Mouse (Mus musculus): ENCODE measurements around the gene Sfn. TPM values are rescaled to one million over a fixed set of nuclear protein-coding genes. Genes with fewer than 3 reads are reported as not detected.

Gene Sfn
- polyA plus RNA-seq, 1 experiment from 2014 or later, result 355 TPM

GRCm38 (mm10) chr4:133574070-133574842 is 27.7 kb downstream of the Sfn start, which contains the start of gene Gpatch3:
Gene Gpatch3 (plus strand): TSS chr4:133574745.
- H3K9me3 ChIP-seq (ENCODE audit: control insufficient read depth, low read length), result no peaks in the 10 kb centered on the region
- WGBS, result 6% methylated on average over 44 of the region's 44 CpGs

GRCm38 (mm10) chr4:133570066-133570466 is 31.9 kb downstream of the Sfn start:
- H3K4me3 ChIP-seq (ENCODE audit: low read depth, low read length), result no peak overlapping the region
- no peaks in the 10 kb centered on the region for H3K36me3 ChIP-seq (ENCODE audit: control insufficient read depth, insufficient read depth, low read length)
- H3K27me3 ChIP-seq (ENCODE audit: control insufficient read depth, insufficient read depth, low read length), result no peaks in the 10 kb centered on the region
- H3K27ac ChIP-seq (replicated peaks), result 0 out of 2 replicates have a peak overlapping the region, but pooled peaks have one; percentile 18
- TF ChIP-seq CTCF (IDR thresholded peaks at IDR 0.05; ENCODE audit: low read depth) (no peak), EP300 (optimal IDR thresholded peaks at IDR 0.05) (no peak)
- ATAC-seq (ENCODE audit: low FRiP score, low TSS enrichment), result peak; percentile 63
- DNase-seq (ENCODE audit: low spot score), result peak; percentile 41
- no peaks in the 10 kb centered on the region for H3K9me3 ChIP-seq (ENCODE audit: control insufficient read depth, low read length)
- 38% methylated on average over 10 of the region's 10 CpGs for WGBS
- H3K9ac ChIP-seq (ENCODE audit: low read length), result no peak overlapping the region
- 0 out of 2 replicates have a peak overlapping the region, but pooled peaks have one; percentile 14 for H3K4me2 ChIP-seq (replicated peaks; ENCODE audit: low read depth)
- no peaks in the 10 kb centered on the region; the same call in 1 of the 2 replicates for H3K4me1 ChIP-seq (replicated peaks; ENCODE audit: control insufficient read depth, insufficient read depth)

More at GRCm38 (mm10) chr4:133574070-133574842, 27.7 kb downstream of the Sfn start, which contains the start of gene Gpatch3:
- peaks cover 4% of the 10 kb centered on the region; the same call in 1 of the 2 replicates for H3K36me3 ChIP-seq (ENCODE audit: control insufficient read depth, insufficient read depth, low read length)
- peak within 1 kb of the TSS; percentile 96 for H3K4me2 ChIP-seq (replicated peaks; ENCODE audit: low read depth)
- H3K27me3 ChIP-seq (ENCODE audit: control insufficient read depth, insufficient read depth, low read length), result no peaks in the 10 kb centered on the region
- H3K9ac ChIP-seq (ENCODE audit: low read length), result peak within 1 kb of the TSS; percentile 92
- H3K4me1 ChIP-seq (replicated peaks; ENCODE audit: control insufficient read depth, insufficient read depth), result no peaks in the 10 kb centered on the region; the same call in 1 of the 2 replicates
- peak within 1 kb of the TSS; percentile 82 for H3K4me3 ChIP-seq (ENCODE audit: low read depth, low read length)
- TF ChIP-seq EP300 (optimal IDR thresholded peaks at IDR 0.05) (peak; percentile 98), CTCF (IDR thresholded peaks at IDR 0.05; ENCODE audit: low read depth) (peak; percentile 56)
- H3K27ac ChIP-seq (replicated peaks), result peak within 1 kb of the TSS; percentile 88
- ATAC-seq (ENCODE audit: low FRiP score, low TSS enrichment), result peak; percentile 92
- DNase-seq (ENCODE audit: low spot score), result peak; percentile 93

GRCm38 (mm10) chr4:133569291-133570065 is 32.5 kb downstream of the Sfn start:
- Histone ChIP-seq H3K4me2 (replicated peaks; ENCODE audit: low read depth) (0 out of 2 replicates have a peak overlapping the region, but pooled peaks have one; percentile 14), H3K27me3 (ENCODE audit: control insufficient read depth, insufficient read depth, low read length) (no peaks in the 10 kb centered on the region), H3K4me3 (ENCODE audit: low read depth, low read length) (no peak overlapping the region), H3K27ac (replicated peaks) (0 out of 2 replicates have a peak overlapping the region, but pooled peaks have one; percentile 18), H3K36me3 (ENCODE audit: control insufficient read depth, insufficient read depth, low read length) (no peaks in the 10 kb centered on the region), H3K9ac (ENCODE audit: low read length) (no peak overlapping the region), H3K9me3 (ENCODE audit: control insufficient read depth, low read length) (no peaks in the 10 kb centered on the region), H3K4me1 (replicated peaks; ENCODE audit: control insufficient read depth, insufficient read depth) (no peaks in the 10 kb centered on the region; the same call in 1 of the 2 replicates)
- WGBS, result 78% methylated on average over 10 of the region's 10 CpGs
- no peak for TF ChIP-seq CTCF (IDR thresholded peaks at IDR 0.05; ENCODE audit: low read depth)
- no peak for TF ChIP-seq EP300 (optimal IDR thresholded peaks at IDR 0.05)
- no peak for DNase-seq (ENCODE audit: low spot score)
- no peak for ATAC-seq (ENCODE audit: low FRiP score, low TSS enrichment)

DNA sequence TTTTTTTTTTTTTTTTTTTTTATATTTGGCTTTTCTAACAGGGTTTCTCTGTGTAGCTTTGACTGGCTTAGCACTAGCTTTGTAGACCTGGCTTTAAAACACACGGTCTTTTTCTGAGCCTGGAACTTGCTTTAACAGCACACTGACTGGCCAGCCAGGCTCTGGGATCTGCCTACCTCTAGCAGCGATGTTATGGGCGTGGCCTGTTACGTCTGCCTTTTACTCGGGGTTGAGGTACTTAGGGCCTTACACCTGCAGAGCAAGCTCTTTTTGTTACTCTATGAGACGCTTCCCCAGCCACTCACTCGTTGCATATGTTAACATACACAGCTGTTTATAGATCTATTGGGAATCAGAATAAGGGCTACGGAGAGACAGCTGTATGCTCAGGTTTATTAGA is 34.7 kb downstream of the Sfn start:
- Histone ChIP-seq H3K9me3 (ENCODE audit: control insufficient read depth, low read length) (no peaks in the 10 kb centered on the region), H3K9ac (ENCODE audit: low read length) (no peak overlapping the region), H3K27me3 (ENCODE audit: control insufficient read depth, insufficient read depth, low read length) (no peaks in the 10 kb centered on the region), H3K4me1 (replicated peaks; ENCODE audit: control insufficient read depth, insufficient read depth) (no peaks in the 10 kb centered on the region), H3K36me3 (ENCODE audit: control insufficient read depth, insufficient read depth, low read length) (no peaks in the 10 kb centered on the region), H3K4me3 (ENCODE audit: low read depth, low read length) (no peak overlapping the region), H3K27ac (replicated peaks) (no peak overlapping the region), H3K4me2 (replicated peaks; ENCODE audit: low read depth) (no peak overlapping the region)
- ATAC-seq (ENCODE audit: low FRiP score, low TSS enrichment), result no peak
- no peak for DNase-seq (ENCODE audit: low spot score)
- WGBS, result 17% methylated on average over 8 of the region's 8 CpGs
- TF ChIP-seq EP300 (optimal IDR thresholded peaks at IDR 0.05) (no peak), CTCF (IDR thresholded peaks at IDR 0.05; ENCODE audit: low read depth) (no peak)

- Histone ChIP-seq H3K4me2 (replicated peaks; ENCODE audit: low read depth) (no peak overlapping the region), H3K9me3 (ENCODE audit: control insufficient read depth, low read length) (no peaks in the 10 kb centered on the region), H3K4me3 (ENCODE audit: low read depth, low read length) (no peak overlapping the region), H3K27ac (replicated peaks) (no peak overlapping the region), H3K36me3 (ENCODE audit: control insufficient read depth, insufficient read depth, low read length) (no peaks in the 10 kb centered on the region), H3K27me3 (ENCODE audit: control insufficient read depth, insufficient read depth, low read length) (no peaks in the 10 kb centered on the region), H3K4me1 (replicated peaks; ENCODE audit: control insufficient read depth, insufficient read depth) (no peaks in the 10 kb centered on the region), H3K9ac (ENCODE audit: low read length) (no peak overlapping the region)
- no peak for DNase-seq (ENCODE audit: low spot score)
- no peak for ATAC-seq (ENCODE audit: low FRiP score, low TSS enrichment)
- TF ChIP-seq CTCF (IDR thresholded peaks at IDR 0.05; ENCODE audit: low read depth) (no peak), EP300 (optimal IDR thresholded peaks at IDR 0.05) (no peak)
- WGBS, result 75% methylated on average over 11 of the region's 11 CpGs
Measured at GRCm38 (mm10) chr4:133563123-133563571, 38.8 kb downstream of the Sfn start.

Measured in stomach, postnatal 0 days (tissue).